Mouse (Mus musculus): Measurements from ENCODE around the gene Gimap3. TPM values are rescaled to one million over a fixed set of nuclear protein-coding genes. Genes with fewer than 3 reads are reported as not detected.

Gimap3 gene
- polyA plus RNA-seq (2015; fragmentation: Nextera tagmentation; extraction: Ambion mirVana) = 0.05 and 0.30 TPM in 2 replicates

DNA sequence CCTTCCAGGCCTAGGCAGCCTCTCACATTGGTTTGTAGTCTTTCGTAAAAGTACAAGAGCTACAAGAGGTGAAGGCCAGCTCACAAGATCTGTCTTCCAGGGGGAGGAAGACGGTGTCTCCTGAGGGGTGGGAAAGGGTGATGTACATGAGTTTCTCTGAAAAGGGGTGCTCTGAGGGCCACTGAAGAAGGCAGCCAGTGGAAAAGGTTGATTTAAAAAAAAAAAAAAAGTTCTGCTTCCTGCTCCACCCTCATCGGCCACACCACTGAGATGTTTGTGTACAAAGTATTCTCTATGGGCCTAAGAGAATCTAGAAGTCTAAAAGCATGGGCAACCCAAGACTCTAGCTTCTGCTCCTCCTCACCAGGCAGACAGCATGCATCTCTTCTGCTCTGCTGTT lies at the start of gene Gimap3:
TSS of gene Gimap3 (minus strand) at position 156 of the 400 bp plus-strand sequence.
- H3K27ac ChIP-seq (replicated peaks) = no peak within 1 kb of the TSS
- WGBS (ENCODE audit: insufficient replicate concordance) = 47% methylated on average over 3 of the region's 3 CpGs
- no peaks in the 10 kb centered on the region for H3K36me3 ChIP-seq (replicated peaks)
- no peaks in the 10 kb centered on the region for H3K4me1 ChIP-seq (replicated peaks)
- H3K27me3 ChIP-seq = no peaks in the 10 kb centered on the region
- no peaks in the 10 kb centered on the region for H3K9me3 ChIP-seq (replicated peaks)
- no peak within 1 kb of the TSS for H3K4me2 ChIP-seq
- no peak within 1 kb of the TSS for H3K4me3 ChIP-seq (replicated peaks)
- ATAC-seq (ENCODE audit: insufficient read depth) = no peak
- H3K9ac ChIP-seq = no peak within 1 kb of the TSS

- no peak for ATAC-seq (ENCODE audit: insufficient read depth)
- H3K27ac ChIP-seq (replicated peaks) = no peak overlapping the region
- under 1% methylated on average over 6 of the region's 6 CpGs for WGBS (ENCODE audit: insufficient replicate concordance)
These were observed 47.2 kb upstream of the Gimap3 start for GRCm38 (mm10) chr6:48817815-48818214.

DNA sequence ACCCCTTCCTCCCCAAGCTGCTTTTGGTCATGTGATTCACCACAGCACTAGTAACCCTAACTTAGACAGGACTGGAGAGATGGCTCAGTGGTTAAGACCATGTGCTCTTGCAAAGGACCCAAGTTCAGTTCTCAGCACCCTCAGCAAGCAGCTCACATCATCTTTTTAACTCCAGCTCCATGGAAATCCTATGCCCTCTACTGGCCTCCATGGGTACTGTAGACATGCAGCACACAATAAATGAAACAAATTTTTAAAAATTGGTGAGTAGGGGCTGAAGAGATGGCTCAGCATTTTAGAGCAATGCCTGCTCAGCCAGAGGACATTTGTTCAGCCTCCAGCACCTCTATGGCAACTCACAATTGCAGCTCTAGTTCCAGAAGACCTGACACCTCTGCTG lies 44.4 kb upstream of the Gimap3 start:
- no peaks in the 10 kb centered on the region for H3K36me3 ChIP-seq (replicated peaks)
- ATAC-seq (ENCODE audit: insufficient read depth) = no peak
- H3K27me3 ChIP-seq = no peaks in the 10 kb centered on the region
- H3K4me2 ChIP-seq = no peak overlapping the region
- no peaks in the 10 kb centered on the region for H3K9me3 ChIP-seq (replicated peaks)
- no peak overlapping the region for H3K27ac ChIP-seq (replicated peaks)
- no peaks in the 10 kb centered on the region for H3K4me1 ChIP-seq (replicated peaks)
- H3K4me3 ChIP-seq (replicated peaks) = no peak overlapping the region
- no peak overlapping the region for H3K9ac ChIP-seq

More at GRCm38 (mm10) chr6:48817815-48818214, 47.2 kb upstream of the Gimap3 start:
- H3K27me3 ChIP-seq = no peaks in the 10 kb centered on the region
- H3K36me3 ChIP-seq (replicated peaks) = no peaks in the 10 kb centered on the region
- H3K4me1 ChIP-seq (replicated peaks) = no peaks in the 10 kb centered on the region
- H3K4me2 ChIP-seq = no peak overlapping the region
- H3K4me3 ChIP-seq (replicated peaks) = no peak overlapping the region
- H3K9ac ChIP-seq = no peak overlapping the region
- no peaks in the 10 kb centered on the region for H3K9me3 ChIP-seq (replicated peaks)

GRCm38 (mm10) chr6:48809494-48810219 lies 39.0 kb upstream of the Gimap3 start:
- no peak for ATAC-seq (ENCODE audit: insufficient read depth)
- Histone ChIP-seq H3K27ac (replicated peaks) (no peak overlapping the region), H3K4me2 (no peak overlapping the region), H3K36me3 (replicated peaks) (no peaks in the 10 kb centered on the region), H3K9me3 (replicated peaks) (no peaks in the 10 kb centered on the region), H3K27me3 (no peaks in the 10 kb centered on the region), H3K9ac (no peak overlapping the region), H3K4me1 (replicated peaks) (no peaks in the 10 kb centered on the region), H3K4me3 (replicated peaks) (no peak overlapping the region)
- WGBS (ENCODE audit: insufficient replicate concordance) = 59% methylated on average over 3 of the region's 3 CpGs

DNA sequence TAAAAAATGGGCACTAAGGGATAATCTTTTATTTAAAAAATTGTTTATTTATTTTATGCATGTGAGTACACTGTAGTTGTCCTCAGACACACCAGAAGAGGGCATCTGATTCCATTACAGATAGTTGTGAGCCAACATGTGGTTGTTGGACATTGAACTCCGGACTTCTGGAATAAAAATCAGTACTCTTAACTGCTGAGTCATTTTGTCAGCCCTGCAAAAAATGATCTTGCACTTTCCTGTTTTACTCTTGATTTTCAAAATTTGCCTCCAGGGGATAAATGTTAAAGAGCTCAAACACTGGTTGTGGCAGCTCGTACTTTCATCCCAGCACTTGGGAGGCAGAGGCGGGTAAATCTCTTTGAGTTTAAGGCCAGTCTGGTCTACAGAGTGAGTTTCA lies 36.1 kb upstream of the Gimap3 start:
- H3K4me1 ChIP-seq (replicated peaks) = no peaks in the 10 kb centered on the region
- H3K9me3 ChIP-seq (replicated peaks) = no peaks in the 10 kb centered on the region
- whole genome bisulfite sequencing (ENCODE audit: insufficient replicate concordance) = 60% methylated on average over 3 of the region's 3 CpGs
- H3K36me3 ChIP-seq (replicated peaks) = no peaks in the 10 kb centered on the region
- H3K27me3 ChIP-seq = no peaks in the 10 kb centered on the region
- no peak overlapping the region for H3K27ac ChIP-seq (replicated peaks)
- ATAC-seq (ENCODE audit: insufficient read depth) = no peak
- H3K9ac ChIP-seq = no peak overlapping the region
- no peak overlapping the region for H3K4me3 ChIP-seq (replicated peaks)
- H3K4me2 ChIP-seq = no peak overlapping the region

- ATAC-seq (ENCODE audit: insufficient read depth) = no peak
- Histone ChIP-seq H3K4me2 (no peak overlapping the region), H3K27me3 (no peaks in the 10 kb centered on the region), H3K36me3 (replicated peaks) (no peaks in the 10 kb centered on the region), H3K27ac (replicated peaks) (no peak overlapping the region), H3K4me3 (replicated peaks) (no peak overlapping the region), H3K9me3 (replicated peaks) (no peaks in the 10 kb centered on the region), H3K9ac (no peak overlapping the region), H3K4me1 (replicated peaks) (no peaks in the 10 kb centered on the region)
- WGBS (ENCODE audit: insufficient replicate concordance) = 61% methylated on average over 5 of the region's 5 CpGs
These were observed 33.7 kb upstream of the Gimap3 start for GRCm38 (mm10) chr6:48804346-48804745.

- Histone ChIP-seq H3K36me3 (replicated peaks) (no peaks in the 10 kb centered on the region), H3K27me3 (no peaks in the 10 kb centered on the region), H3K4me1 (replicated peaks) (no peaks in the 10 kb centered on the region), H3K9ac (no peak overlapping the region), H3K4me2 (no peak overlapping the region), H3K9me3 (replicated peaks) (no peaks in the 10 kb centered on the region), H3K27ac (replicated peaks) (no peak overlapping the region), H3K4me3 (replicated peaks) (no peak overlapping the region)
- ATAC-seq (ENCODE audit: insufficient read depth) = no peak
These were observed 32.9 kb upstream of the Gimap3 start for GRCm38 (mm10) chr6:48803406-48804051.

- no peak overlapping the region for H3K27ac ChIP-seq (replicated peaks)
- H3K27me3 ChIP-seq = no peaks in the 10 kb centered on the region
- no peaks in the 10 kb centered on the region for H3K4me1 ChIP-seq (replicated peaks)
- H3K4me2 ChIP-seq = no peak overlapping the region
- H3K36me3 ChIP-seq (replicated peaks) = no peaks in the 10 kb centered on the region
- no peaks in the 10 kb centered on the region for H3K9me3 ChIP-seq (replicated peaks)
- H3K4me3 ChIP-seq (replicated peaks) = no peak overlapping the region
- no peak overlapping the region for H3K9ac ChIP-seq
- no peak for ATAC-seq (ENCODE audit: insufficient read depth)
- WGBS (ENCODE audit: insufficient replicate concordance) = 13% methylated on average over 1 of the region's 1 CpGs
These were observed 31.2 kb upstream of the Gimap3 start for GRCm38 (mm10) chr6:48801897-48802296.

DNA sequence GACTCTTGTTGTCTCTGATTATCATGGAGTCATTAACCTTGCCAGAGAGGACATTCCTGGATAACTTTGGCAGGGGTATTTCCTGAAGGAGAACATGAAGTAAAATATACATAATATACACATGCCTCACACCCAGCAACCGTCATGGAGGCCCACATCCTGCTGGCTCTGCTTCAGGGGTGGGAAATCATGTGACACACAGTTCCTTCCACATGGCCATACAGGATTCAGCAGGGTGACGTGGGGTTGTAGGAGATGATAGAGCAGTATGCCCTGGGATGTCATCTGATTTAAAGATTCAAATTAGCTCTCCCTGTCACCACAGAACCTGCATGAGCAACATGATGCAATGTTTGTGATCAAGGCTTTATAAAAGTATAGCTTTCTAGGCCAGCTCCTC lies 17.2 kb upstream of the Gimap3 start:
- 39% methylated on average over 2 of the region's 2 CpGs for WGBS (ENCODE audit: insufficient replicate concordance)

GRCm38 (mm10) chr6:48785601-48786000 lies 14.9 kb upstream of the Gimap3 start:
- H3K4me1 ChIP-seq (replicated peaks) = no peaks in the 10 kb centered on the region
- no peaks in the 10 kb centered on the region for H3K36me3 ChIP-seq (replicated peaks)
- no peaks in the 10 kb centered on the region for H3K27me3 ChIP-seq
- no peak overlapping the region for H3K9ac ChIP-seq
- H3K27ac ChIP-seq (replicated peaks) = no peak overlapping the region
- H3K9me3 ChIP-seq (replicated peaks) = no peaks in the 10 kb centered on the region
- no peak overlapping the region for H3K4me2 ChIP-seq
- H3K4me3 ChIP-seq (replicated peaks) = no peak overlapping the region
- ATAC-seq (ENCODE audit: insufficient read depth) = no peak
- WGBS (ENCODE audit: insufficient replicate concordance) = 64% methylated on average over 2 of the region's 2 CpGs

More for the DNA sequence above, 17.2 kb upstream of the Gimap3 start:
- H3K4me3 ChIP-seq (replicated peaks) = no peak overlapping the region
- no peaks in the 10 kb centered on the region for H3K9me3 ChIP-seq (replicated peaks)
- no peak overlapping the region for H3K9ac ChIP-seq
- H3K4me2 ChIP-seq = no peak overlapping the region
- no peaks in the 10 kb centered on the region for H3K36me3 ChIP-seq (replicated peaks)
- H3K27me3 ChIP-seq = no peaks in the 10 kb centered on the region
- ATAC-seq (ENCODE audit: insufficient read depth) = no peak
- no peaks in the 10 kb centered on the region for H3K4me1 ChIP-seq (replicated peaks)
- H3K27ac ChIP-seq (replicated peaks) = no peak overlapping the region

GRCm38 (mm10) chr6:48785189-48785588 lies 14.5 kb upstream of the Gimap3 start:
- WGBS (ENCODE audit: insufficient replicate concordance) = 24% methylated on average over 1 of the region's 1 CpGs

DNA sequence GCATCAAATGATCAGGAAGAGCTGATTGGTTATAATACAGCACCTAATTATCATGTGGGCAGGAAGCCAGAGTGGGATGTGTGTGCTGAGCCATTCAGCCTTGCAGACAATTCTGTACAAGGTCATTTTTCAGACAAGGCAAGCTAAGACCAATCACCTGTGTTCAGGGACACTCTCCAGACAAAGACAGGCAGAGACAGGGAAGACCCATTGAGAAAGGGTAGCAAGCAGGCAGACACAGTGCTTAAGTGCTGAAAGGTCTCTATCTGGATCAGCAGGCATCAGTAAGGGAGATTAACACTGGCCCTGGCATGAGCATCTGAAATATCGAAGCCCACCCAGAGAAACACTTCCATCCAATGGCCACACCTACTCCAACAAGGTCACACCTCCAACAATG lies 13.8 kb upstream of the Gimap3 start:
- 55% methylated on average over 1 of the region's 1 CpGs for WGBS (ENCODE audit: insufficient replicate concordance)

More at GRCm38 (mm10) chr6:48785189-48785588, 14.5 kb upstream of the Gimap3 start:
- no peaks in the 10 kb centered on the region for H3K27me3 ChIP-seq
- no peaks in the 10 kb centered on the region for H3K9me3 ChIP-seq (replicated peaks)
- no peak overlapping the region for H3K4me2 ChIP-seq
- no peak overlapping the region for H3K4me3 ChIP-seq (replicated peaks)
- H3K36me3 ChIP-seq (replicated peaks) = no peaks in the 10 kb centered on the region
- H3K4me1 ChIP-seq (replicated peaks) = no peaks in the 10 kb centered on the region
- ATAC-seq (ENCODE audit: insufficient read depth) = no peak
- H3K9ac ChIP-seq = no peak overlapping the region
- H3K27ac ChIP-seq (replicated peaks) = no peak overlapping the region

More for the DNA sequence above, 13.8 kb upstream of the Gimap3 start:
- H3K36me3 ChIP-seq (replicated peaks) = no peaks in the 10 kb centered on the region
- no peaks in the 10 kb centered on the region for H3K27me3 ChIP-seq
- H3K9ac ChIP-seq = no peak overlapping the region
- H3K4me2 ChIP-seq = no peak overlapping the region
- no peak overlapping the region for H3K27ac ChIP-seq (replicated peaks)
- no peak overlapping the region for H3K4me3 ChIP-seq (replicated peaks)
- H3K9me3 ChIP-seq (replicated peaks) = no peaks in the 10 kb centered on the region
- no peak for ATAC-seq (ENCODE audit: insufficient read depth)
- H3K4me1 ChIP-seq (replicated peaks) = no peaks in the 10 kb centered on the region
